Mouse (Mus musculus) ZHBTc4 (cell line): ENCODE measurements at regions not wholly inside any gene's neighbourhood (a gene's known extent, or its start where the extent isn't known, plus 50 kb on each side); places are given as distances from the start of the nearest gene placed in this dataset.

Source experiments
- DNase-seq: peaks from one replicate; pipeline ENCODE4 v3.0.0-alpha.2; 2011; ENCODE audit warnings: low read depth, low spot score

DNA sequence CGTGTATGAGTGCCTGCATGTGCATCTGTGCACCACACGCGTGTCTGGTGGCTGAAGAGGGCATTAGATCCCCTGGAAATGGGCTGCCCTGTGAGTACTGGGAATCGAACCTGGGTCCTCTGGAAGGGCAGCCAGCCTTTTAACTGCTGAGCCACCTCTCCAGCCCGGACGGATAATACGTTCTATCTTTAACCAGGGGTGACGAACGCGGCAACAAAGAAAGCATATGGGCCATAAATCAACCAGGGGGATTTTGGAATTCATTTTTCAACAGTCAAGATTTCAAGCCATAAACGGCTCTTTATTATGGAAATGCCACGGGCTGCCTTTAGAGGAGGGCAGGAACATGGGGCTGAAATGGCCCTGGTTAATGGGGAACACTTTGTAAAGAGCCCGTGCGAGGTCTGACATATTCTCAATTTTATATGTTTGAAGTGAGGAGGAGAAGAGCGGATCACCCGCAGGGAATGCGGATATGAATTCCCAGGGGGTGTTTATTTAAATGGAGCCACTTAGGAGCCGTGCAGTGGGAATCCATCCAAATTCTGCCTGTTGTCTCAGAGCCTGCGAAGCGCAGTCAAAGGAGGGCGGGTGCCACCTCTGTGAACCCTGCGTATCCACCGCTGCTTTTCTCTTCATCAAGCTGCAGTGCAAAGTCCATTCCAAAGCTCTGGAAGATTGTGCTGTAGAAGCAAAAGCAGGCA, 118.0 kb upstream of the Sulf2 start:
- DNase-seq: no peak

DNA sequence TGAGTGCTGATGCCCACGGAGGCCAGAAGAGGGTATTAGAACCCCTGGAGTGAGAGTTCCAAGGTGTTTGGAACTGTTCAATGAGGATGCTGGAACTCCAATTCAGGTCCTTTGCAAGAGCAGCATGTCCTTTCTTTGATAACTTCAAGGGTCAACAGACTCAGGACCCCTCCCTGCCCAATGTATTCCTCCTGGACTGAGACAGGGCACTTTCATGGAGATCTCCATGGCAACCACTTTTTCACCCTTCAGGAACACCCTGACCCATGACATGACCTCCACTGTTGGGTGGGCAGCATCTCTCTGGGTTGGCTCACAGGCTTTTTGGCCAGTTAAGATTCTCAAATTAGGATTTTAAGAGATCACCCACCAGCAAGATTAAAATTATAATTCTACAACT, 117.4 kb upstream of the Sulf2 start:
- DNase-seq: no peak

DNA sequence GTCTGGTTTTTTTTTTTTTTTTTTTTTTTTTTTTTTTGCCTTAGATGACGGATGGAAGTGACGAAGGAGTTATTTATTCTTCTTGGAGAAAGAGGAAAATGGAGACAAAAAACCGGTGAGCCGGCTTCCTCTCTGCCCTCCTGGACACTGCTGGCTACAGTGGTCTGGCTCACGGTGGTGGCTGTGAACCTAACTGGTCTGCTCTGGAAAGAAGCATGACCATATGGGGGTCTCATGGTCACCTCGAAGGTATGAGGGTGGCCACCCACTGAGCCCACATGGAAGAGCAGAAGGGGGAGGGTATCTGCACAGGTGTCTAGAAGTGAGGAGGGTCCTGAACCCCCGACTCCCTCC, 116.7 kb upstream of the Sulf2 start:
- DNase-seq: no peak

DNA sequence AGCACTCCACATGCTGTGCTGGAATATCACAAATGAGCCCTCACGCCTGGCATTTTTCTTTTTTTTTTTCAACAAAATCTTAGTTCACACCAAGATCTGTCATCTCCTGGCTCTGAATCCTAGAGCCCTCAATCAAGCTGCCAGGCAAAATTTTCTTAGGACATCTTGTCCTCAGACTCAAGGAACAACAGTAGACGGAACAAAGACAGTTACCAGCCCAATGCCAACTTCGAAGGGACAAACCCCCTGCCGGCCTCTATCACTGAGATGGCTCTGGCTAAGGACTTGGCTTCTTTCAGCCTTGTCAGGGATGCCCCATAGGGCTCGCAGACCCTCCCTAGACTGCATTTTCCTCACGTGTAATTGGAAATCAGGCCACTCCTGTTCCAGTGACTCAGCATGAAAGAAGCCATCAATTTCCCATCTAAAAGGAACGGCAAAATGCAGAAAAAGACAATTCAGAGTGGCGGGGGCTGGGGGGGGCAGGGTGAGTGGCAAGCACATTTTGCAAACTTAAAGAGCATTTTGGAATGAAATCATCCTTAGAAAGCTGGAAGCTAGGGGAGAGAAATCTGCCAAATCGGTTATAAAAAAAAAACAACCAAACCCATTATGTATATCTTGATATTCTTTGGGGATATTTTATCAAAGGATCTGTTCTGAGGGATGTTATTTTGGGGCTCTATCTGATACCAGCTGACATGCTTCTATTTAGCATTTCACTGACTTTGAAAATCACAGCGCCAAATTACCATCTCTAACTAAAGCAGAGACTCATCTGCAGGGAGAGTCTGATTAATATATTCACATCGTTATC, 116.1 kb upstream of the Sulf2 start:
- no peak for DNase-seq

DNA sequence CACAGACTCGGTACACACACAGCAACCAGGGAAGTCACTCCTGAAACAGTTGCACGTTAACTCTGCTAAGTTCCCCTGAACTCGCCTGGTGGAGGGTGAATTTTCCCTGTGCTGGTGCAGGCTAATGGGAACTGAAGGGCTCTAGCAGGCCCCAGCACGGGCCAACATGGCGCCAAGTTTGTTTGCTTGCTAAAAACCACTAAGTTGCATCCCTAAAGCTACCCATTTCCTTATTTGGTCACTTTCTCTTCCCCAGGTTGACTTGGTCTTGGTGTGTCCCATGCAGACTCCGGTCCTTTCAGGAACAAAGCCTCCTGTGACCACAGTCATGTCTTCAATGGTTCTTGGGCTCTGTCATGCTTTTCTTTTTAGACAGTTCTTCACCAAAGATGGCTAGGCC, 114.5 kb upstream of the Sulf2 start:
- no peak for DNase-seq

DNA sequence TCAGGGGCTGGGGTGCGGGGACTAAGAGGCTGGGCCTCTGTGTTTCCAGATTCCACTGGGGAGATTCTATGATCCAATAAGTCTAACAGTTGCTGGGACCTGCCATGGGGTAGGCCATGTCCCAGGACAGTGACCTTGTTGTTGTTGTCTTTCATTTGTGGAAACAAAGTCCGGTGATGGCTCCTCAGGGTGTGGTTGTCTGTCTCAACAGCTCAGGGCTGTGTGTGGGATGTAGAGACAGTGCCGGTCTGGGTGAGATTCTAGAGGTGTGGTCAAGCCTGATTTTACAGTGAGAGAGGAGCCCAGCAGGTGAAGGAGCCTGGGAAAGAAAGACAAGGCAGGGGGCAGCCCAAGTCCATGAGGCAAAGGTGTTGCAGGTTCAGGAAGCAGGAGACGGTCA, 111.5 kb upstream of the Sulf2 start:
- peak; percentile 80 for DNase-seq

DNA sequence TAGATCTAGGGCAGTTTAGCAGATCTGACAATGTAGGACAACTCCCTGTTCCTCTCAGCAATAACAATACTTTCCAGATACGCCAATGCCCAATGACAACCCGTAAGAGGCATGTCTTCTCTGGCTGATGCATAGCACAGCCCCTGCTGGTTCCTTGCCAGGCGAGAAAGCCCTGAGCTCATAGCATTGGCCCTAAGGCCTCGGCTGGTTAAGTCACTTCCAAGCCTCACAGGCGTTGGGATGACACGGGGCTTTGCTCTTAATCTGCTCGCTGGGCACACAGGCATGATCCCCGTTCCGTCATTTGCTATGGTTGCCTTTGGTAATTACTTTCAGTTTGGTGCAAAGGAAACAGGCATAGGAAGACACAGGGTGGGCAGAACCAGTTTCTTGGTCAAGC, 111.0 kb upstream of the Sulf2 start:
- DNase-seq: no peak

DNA sequence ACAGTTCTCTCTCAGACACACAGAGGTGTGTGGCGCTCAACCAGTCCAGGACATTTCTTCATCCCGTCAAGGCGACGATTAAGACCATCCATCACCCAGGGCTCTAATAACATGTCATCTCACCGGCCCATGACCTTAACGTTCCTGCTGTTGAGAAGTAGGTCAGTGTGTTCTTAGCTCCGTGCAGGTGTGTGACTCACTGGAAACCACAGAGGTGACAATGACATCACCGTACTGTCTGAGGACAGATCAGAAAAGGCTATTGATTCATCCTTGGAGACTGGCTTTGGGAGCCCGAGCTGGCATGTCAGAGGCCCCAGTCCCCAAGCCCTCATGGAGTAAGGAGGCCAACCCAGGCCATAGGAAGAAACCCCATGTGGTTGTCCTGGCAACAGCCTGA, 109.3 kb upstream of the Sulf2 start:
- DNase-seq: no peak

DNA sequence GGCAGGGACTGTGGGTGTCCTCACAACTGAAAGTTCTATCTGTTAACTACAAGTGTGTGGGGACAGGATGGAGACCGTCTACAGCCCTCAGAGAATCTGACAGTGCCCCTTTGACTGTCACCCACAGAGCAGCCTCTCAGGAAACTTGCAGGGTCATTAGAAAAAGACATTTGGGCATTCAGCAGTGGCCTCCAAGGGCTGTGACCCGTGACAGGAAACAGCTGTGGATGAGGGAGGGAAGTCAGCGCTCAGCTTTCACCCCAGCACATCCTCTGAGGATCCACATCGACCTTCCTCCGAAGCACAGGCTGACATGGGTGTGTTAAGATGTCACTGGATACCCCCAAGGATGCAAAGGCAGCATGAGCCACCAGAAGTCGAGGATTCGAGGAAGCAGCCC, 106.3 kb upstream of the Sulf2 start:
- no peak for DNase-seq

DNA sequence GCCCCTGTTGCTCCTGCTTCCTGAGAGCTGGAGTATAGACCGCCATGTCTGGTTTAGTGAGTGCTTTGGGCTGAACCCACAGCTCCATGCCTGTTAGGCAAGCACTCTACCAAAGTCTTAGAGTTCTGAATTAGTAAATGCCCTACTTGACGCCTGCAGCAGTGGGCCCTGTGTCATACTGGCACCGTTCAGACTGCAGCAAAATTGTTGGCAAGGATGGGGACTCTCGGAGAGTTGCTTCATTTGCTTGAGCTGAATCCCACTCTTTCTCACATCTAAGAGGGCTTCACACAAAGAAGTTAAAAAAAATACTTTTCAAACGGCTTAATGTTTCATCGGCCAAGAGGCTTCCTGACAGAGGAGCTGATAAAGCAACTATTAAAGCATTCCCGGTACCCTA, 105.6 kb upstream of the Sulf2 start:
- no peak for DNase-seq

DNA sequence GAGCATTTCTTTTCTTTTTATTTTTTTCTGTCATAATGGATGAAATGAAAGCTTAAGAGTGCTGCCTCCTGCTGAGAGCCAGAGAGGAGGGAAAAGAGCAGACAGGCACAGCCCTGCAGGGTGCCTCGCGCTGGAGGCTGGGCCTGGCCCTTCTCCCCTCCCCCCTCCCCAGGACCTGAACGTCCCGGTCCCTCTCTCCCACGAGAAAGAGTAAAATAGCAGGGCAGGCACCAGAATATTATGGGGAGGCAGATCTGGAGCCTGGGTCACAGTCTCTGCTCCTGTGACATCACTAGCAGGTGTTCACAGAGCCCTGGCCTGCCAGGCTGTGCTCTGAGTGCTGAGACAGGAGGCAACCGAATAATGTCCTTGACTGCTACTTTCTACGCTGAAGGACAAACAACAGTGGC, 103.3 kb upstream of the Sulf2 start:
- DNase-seq: peak; percentile 84

DNA sequence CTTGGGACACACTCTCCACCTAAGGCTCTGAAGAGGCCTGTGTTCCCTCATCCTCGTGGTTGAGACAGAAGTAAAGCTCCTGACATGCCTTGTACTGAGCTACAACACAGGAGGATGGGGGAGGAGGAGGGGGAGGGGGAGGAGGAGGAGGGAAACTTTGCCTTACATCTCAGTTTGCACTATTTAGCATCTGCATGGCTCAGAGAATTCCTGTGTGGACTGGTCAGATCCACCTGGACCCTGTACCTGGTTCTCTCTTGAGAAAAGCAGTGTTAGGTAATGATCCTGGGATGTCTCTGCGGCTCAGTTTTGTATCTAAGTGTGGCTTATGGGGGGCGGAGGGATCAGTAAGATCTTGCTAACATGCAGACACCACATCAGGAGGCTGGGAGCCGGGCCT, 102.2 kb upstream of the Sulf2 start:
- DNase-seq: peak; percentile 69

DNA sequence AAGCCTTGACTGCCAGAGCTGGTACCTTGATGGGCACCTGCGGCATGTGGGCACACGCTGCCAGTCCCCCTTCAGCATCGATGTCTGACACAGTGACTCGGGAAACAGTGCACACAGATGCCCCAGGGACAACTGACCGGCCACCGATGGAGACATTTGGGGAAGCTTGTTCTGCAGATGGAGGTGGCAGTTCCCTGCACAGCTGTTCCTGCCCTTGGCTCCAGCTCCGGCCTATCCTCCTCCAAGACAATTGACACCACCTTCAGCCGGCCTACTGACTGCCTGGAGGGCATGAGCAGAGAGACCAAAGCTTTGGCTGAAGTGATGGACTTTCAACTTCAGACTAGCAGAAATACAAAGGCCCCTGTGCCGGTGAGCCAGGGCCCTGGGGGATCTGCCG, 100.7 kb upstream of the Sulf2 start:
- DNase-seq: peak; percentile 45

DNA sequence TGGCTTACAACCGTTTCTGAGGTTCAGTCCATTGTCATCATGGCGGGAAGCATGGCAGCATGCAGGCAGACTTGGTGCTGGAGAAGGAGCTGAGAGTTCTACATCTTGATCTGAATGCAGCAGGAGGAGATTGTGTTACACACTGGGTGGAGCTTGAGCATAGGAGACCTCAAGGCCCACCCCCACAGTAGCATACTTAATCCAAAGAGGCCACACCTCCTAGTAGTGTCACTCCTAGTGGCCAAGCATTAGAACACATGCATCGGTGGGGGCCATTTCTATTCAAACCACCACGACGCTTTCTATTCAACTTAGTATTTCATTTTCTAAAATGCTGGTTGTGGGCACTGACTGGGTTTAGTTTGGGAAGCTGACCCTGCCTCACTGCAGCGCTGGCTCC, 99.1 kb upstream of the Sulf2 start:
- DNase-seq: peak; percentile 94

DNA sequence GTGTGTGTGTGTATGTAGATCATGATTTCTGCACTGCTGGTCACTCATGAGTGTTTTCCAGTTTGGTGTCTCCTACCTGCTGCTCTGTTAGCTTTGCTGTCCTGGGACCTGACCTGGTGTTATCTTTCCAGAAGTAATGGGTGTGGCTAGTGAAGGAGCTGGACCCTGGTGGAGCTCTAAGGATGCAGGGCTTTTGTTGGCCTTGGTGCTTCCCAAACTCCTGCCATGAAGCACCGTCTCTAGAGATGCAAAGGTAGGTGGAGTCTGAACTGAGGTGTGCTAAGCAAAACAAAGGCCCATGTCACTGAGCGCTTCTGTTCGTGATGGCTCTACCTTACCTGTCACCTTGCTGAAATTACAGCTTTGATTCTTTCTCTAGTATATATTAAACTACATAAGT, 96.6 kb upstream of the Sulf2 start:
- DNase-seq: peak; percentile 43

DNA sequence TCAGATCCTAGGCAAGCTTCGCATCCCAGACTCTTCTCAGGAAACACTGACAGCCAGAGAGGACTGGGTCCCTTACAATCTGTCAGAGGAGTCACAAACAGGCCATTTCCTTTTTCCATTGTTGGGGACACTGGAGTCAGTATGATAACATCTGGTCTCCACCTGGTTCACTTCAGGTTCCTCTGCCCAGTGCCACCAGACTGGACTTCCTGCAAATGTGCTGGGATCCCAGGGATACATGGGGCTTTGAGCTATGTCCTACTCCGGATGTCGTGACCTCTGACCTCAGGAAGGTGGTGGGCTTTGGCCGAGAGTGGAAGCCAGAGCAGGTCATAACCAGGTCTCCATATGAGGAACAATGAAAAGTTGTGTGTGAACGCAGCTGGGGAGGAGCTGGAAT, 96.0 kb upstream of the Sulf2 start:
- no peak for DNase-seq

DNA sequence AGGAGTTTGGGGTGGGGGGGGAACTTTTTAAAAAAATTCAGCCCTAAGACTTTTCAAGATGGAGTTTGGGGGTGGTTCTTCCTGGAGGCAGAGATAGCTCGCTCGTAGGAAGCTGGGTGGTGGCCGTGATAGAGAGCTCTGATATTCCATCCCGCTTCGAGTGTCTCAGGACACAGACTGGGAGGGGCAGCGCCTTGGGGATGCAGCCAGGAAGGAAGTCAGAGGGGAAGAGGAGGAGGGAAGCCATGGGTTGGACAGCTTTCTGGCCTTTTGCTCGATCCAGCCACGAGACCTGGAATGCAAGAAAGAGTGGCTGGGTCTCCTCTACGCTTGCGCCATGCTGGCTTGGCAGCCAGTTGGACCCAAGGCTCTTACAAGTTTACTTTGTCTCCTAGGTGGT, 95.1 kb upstream of the Sulf2 start:
- peak; percentile 54 for DNase-seq

DNA sequence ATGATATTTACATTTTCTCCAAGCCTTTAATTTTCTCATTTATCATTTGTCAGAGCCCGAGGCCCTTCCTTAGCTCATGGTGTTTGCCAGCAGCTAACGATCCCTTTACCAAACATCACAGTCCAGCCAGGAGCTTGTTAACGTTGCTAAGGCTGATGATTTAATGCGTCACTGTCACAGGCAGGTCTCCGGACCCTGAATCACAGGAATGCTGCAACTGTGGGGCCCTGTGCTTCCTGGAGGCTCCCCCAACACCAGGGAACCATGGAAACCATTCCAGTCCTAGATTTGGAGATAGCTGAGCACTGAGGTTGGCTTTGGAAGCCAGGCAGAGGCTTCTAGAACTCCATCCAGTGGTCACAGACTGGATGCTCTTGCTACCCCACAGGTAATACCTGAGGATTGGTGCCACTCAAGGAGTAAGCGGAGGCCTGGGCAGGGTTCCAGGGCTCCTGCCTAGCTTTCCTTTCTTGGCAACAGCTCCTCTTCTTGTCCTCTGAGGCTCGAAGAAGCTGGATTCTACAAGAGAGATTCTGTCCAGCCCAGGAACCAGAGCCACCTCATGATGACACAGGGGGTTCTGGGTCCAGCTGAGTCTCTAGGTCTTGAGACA, 94.0 kb upstream of the Sulf2 start:
- DNase-seq: no peak

DNA sequence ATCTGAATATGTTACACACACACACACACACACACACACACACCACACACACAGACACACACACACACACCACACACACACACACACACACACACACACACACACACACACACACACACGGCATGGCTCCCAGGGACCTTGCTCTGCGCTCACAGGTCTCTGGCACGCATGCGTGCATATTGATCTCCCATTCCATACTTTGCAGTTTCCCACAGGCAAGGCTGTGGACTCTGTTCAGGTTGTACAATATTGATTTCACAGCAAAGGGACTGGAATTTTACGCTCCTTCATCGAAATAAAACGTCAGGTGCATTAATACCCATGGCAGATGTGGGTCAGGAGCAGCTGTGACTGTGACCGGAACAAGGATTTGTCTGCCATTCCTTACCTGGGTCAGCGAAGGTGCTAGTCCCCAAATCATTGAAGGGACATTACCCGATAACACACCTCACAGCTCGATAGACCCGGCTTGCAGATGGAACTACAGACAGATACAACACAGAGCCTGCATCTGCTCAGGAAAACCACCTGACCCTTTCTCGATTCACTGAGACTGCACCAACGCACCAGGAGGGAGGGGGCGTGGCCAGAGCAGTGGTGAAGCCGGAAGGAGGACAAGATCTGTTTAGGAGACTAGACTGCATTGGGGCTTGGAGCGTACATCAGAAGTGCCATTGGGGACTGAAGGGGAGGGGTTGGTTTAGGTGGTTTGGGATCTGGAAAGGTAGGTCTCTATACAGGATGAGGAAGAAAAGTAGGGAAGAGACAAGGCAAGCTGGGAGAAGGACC, 91.1 kb upstream of the Sulf2 start:
- peak; percentile 81 for DNase-seq

DNA sequence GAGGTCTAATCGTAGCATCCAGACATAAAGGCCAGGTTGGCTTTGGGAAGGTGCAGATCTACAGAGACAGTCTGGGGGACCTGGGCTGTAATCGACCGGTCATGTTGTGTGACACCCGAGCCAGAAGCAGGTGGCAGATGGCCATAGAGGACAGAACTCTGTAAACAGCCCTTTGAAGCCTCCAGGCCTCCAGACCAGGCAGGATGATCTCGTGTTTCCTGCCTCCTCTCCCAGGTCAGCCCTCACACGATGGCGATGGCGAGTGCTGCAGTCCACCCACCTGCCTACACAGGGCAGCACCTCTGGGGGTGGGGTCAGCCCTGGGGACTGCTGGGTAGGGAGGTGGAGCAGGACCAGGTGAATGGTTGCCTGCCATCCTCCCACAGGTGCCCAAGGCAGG, 89.8 kb upstream of the Sulf2 start:
- no peak for DNase-seq

DNA sequence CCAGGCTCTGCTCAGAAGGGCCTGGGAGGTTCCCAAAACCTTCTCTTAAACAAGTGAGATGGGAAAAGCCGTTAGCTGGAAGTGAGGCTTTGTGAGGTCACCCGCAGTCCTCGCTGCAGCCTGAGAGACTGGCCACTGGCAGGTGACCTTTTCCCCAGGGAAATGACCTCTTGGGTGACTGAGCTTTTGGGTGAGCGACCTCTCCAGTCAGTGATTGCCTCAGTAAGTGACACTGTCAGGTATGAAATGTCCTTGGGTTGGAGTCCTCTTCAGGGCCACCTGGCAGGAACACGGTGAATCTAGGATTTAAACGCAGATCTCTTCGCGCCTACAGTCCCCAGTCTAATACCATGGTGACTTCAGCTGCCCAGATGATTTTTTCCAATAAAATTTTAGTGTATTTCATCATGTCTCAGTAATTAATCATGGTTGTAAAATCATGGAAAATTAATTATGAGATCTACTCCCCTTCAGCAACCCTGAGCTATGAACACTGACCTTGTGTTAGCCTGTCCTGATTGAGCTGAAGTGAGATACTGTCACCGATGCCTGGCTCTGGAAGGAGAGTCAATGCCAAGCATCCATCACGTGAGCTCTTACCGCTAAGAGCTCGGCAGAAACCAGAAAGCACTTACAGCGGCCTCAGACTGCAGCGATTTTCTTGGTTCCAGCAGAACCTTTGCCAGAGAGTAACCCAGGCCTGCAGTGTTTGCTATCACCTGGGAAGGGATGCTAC, 87.5 kb upstream of the Sulf2 start:
- no peak for DNase-seq

DNA sequence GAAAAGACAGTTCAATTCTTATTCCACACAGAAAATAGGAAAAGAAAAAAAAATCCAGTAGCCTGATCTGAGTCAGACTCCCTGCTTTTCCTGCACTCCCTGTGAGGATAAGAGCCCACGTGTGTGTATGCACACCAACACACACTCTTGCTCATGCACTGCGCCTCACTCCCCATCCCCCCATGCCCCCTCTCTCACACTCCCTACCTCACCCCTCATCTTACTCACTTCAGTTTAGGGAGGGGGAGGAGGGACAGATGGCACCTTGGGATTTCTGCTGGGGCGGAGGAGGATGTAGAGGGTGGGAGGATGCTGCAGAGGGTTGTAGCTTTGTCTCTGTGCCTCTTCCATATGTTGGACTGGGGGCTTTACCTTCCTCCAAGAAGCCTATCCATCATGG, 85.8 kb upstream of the Sulf2 start:
- DNase-seq: no peak
